Mouse (Mus musculus) cortical plate, adult 2 months (tissue): Measurements from ENCODE around the gene Plekhh2.

ENCODE experiments used
- CTCF ChIP-seq: fragments of 200-500 bp; IDR thresholded peaks from 2 replicates; pipeline ENCODE4 v1.5.1; 2011; ENCODE audit warnings: mild to moderate bottlenecking, control low read depth, low read length; ENCODE audit not compliant: insufficient read depth; ENCODE audit errors: extremely low read depth
- POLR2A ChIP-seq: fragments of 200-500 bp; IDR thresholded peaks from 2 replicates; pipeline ENCODE4 v1.6.1; 2011; ENCODE audit warnings: mild to moderate bottlenecking, low read length, control low read depth; ENCODE audit not compliant: insufficient read depth; ENCODE audit errors: extremely low read depth

DNA sequence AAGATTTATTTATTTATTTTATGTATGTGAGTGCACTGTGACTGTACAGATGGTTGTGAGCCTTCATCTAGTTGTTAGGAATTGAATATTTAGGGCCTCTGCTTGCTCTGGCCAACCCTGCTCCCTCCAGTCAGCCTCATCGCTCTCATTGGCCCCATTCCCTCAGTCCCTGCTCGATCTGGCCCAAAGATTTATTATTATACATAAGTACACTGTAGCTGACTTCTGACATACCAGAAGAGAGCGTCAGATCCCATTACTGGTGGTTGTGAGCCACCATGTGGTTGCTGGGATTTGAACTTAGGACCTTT lies 145.7 kb downstream of the Plekhh2 start:
- TF ChIP-seq POLR2A (no peak), CTCF (no peak)
